Mouse (Mus musculus) cerebellum, postnatal 25 days (tissue): Measurements from ENCODE around the gene Inpp5k.
A peak's percentile ranks its signal among the peaks of the same experiment; 100 is the strongest.

Experiments
- DNase-seq, 2 experiments: peaks; one replicate each; pipeline ENCODE4 v3.0.0; 2021; ENCODE audit warnings: mixed read lengths in 2 of 2

Gene Inpp5k

GRCm38 (mm10) chr11:75654471-75655390 is 23.9 kb downstream of the Inpp5k start:
- peak in 1 of 2 experiments; percentile 18 for DNase-seq

- DNase-seq = peak; percentile 75 to 78
Observed at GRCm38 (mm10) chr11:75655621-75656545, 25.1 kb downstream of the Inpp5k start.

- DNase-seq = no peak
Observed at GRCm38 (mm10) chr11:75656621-75657590, 26.1 kb downstream of the Inpp5k start.

- no peak for DNase-seq
Observed at GRCm38 (mm10) chr11:75657841-75658240, 27.1 kb downstream of the Inpp5k start.

GRCm38 (mm10) chr11:75658311-75658710 is 27.5 kb downstream of the Inpp5k start:
- DNase-seq = no peak

- peak in 1 of 2 experiments; percentile 26 for DNase-seq
Observed at GRCm38 (mm10) chr11:75658996-75659750, 28.4 kb downstream of the Inpp5k start.

GRCm38 (mm10) chr11:75660081-75660590 is 29.3 kb downstream of the Inpp5k start:
- DNase-seq = no peak

- no peak for DNase-seq
Observed at GRCm38 (mm10) chr11:75660941-75661800, 30.4 kb downstream of the Inpp5k start.

GRCm38 (mm10) chr11:75662131-75662530 is 31.3 kb downstream of the Inpp5k start:
- no peak for DNase-seq

GRCm38 (mm10) chr11:75666296-75666695 is 35.5 kb downstream of the Inpp5k start:
- no peak for DNase-seq

- DNase-seq = no peak
Observed at GRCm38 (mm10) chr11:75668621-75669020, 37.8 kb downstream of the Inpp5k start.

GRCm38 (mm10) chr11:75669176-75669852 is 38.5 kb downstream of the Inpp5k start:
- DNase-seq = no peak

GRCm38 (mm10) chr11:75669853-75670200 is 39.0 kb downstream of the Inpp5k start:
- DNase-seq = no peak

- DNase-seq = no peak
Observed at GRCm38 (mm10) chr11:75671426-75672180, 40.8 kb downstream of the Inpp5k start.

GRCm38 (mm10) chr11:75673411-75673810 is 42.6 kb downstream of the Inpp5k start:
- no peak for DNase-seq

- DNase-seq = no peak
Observed at GRCm38 (mm10) chr11:75674875-75675274, 44.1 kb downstream of the Inpp5k start.

GRCm38 (mm10) chr11:75677881-75678746 is 47.3 kb downstream of the Inpp5k start:
- DNase-seq = no peak
